Mouse (Mus musculus): ENCODE results near the gene Tmem253. TPM values are rescaled to one million over a fixed set of nuclear protein-coding genes. Genes with fewer than 3 reads are reported as not detected.

The Tmem253 gene
- polyA plus RNA-seq, 1 experiment, result not detected

DNA sequence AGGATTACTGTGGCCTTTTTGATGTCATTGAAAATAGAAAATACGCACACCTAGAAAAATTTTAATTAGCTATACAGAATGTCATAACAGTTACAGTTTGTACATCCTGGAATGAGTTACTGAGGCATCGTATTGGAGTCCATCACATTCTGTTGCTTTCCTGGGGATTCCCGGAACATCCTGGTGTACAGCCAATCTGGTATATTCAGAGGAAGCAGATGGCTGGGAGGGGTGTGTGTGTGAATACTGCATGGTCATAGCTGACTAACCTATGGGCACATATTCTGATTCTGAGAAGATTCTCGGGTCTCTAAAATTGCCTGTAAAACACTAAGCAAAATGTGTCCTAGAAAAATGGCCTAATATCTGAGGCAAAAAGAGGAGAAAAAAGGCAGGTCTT, 3.4 kb upstream of the Tmem253 start:
- H3K9me3 ChIP-seq (ENCODE audit: control insufficient read depth, low read length), result no peaks in the 10 kb centered on the region
- peaks cover 39% of the 10 kb centered on the region for H3K4me1 ChIP-seq (ENCODE audit: control insufficient read depth)
- TF ChIP-seq GATA1 (IDR thresholded peaks at IDR 0.05; ENCODE audit: low read length) (no peak), TAL1 (IDR thresholded peaks at IDR 0.05; ENCODE audit: low read length) (no peak)
- peaks cover 6% of the 10 kb centered on the region for H3K27me3 ChIP-seq (ENCODE audit: control insufficient read depth)
- H3K36me3 ChIP-seq (ENCODE audit: control insufficient read depth), result peaks cover 24% of the 10 kb centered on the region
- H3K4me3 ChIP-seq (replicated peaks), result no peak overlapping the region

DNA sequence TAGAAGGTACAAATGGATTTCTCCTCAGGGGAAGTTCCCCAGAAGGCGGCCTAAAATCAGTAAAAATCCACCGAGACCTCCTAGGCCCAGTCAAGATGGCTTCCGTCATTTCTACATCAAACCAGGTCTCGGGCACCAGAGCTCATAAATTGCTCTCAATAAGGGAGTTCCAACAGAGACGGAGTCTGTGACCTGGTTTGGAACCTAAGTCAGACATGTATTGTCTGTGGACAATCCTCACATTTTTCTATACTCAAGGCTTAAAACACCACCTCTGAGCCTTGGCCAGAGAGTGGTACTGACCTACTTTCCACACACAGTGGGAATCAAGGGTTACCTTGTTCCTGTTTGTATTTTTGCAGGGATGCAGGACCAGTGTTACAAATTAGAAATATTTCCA, 2.9 kb upstream of the Tmem253 start:
- Histone ChIP-seq H3K4me3 (replicated peaks) (no peak overlapping the region), H3K36me3 (ENCODE audit: control insufficient read depth) (peaks cover 21% of the 10 kb centered on the region), H3K9me3 (ENCODE audit: control insufficient read depth, low read length) (no peaks in the 10 kb centered on the region), H3K27me3 (ENCODE audit: control insufficient read depth) (peaks cover 6% of the 10 kb centered on the region), H3K4me1 (ENCODE audit: control insufficient read depth) (peaks cover 40% of the 10 kb centered on the region)
- TF ChIP-seq GATA1 (IDR thresholded peaks at IDR 0.05; ENCODE audit: low read length), result no peak
- no peak for TF ChIP-seq TAL1 (IDR thresholded peaks at IDR 0.05; ENCODE audit: low read length)

DNA sequence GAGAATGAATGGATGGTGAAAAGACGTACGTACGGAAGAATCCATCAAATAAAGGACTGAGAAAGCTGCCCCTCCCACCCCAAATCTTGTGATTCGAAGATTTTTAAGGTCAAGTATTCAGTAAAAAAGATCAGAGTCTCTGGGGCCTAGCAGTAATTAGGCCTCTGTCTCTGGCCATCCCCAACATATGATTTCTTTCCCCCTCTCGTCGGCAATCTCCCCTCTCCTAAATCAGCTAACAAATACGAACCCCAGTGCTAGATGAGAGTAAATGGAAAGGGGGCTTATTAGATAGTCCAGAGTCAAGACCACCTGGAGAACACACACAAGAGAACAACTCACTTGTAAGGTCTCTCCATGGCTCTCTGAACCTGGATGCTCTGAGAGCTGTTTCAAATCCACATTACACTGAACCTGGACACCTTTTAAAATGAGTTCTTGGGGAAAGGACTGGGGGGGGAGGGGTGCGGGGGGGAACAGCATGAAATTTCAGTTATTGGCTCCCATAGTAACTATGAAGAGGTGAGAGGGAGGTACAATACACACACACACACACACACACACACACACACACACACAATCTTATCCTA, 2.3 kb upstream of the Tmem253 start:
- Histone ChIP-seq H3K27me3 (ENCODE audit: control insufficient read depth) (peaks cover 6% of the 10 kb centered on the region), H3K9me3 (ENCODE audit: control insufficient read depth, low read length) (no peaks in the 10 kb centered on the region), H3K4me3 (replicated peaks) (no peak overlapping the region), H3K4me1 (ENCODE audit: control insufficient read depth) (peaks cover 40% of the 10 kb centered on the region), H3K36me3 (ENCODE audit: control insufficient read depth) (peaks cover 20% of the 10 kb centered on the region)
- TF ChIP-seq TAL1 (IDR thresholded peaks at IDR 0.05; ENCODE audit: low read length), result no peak
- no peak for TF ChIP-seq GATA1 (IDR thresholded peaks at IDR 0.05; ENCODE audit: low read length)

DNA sequence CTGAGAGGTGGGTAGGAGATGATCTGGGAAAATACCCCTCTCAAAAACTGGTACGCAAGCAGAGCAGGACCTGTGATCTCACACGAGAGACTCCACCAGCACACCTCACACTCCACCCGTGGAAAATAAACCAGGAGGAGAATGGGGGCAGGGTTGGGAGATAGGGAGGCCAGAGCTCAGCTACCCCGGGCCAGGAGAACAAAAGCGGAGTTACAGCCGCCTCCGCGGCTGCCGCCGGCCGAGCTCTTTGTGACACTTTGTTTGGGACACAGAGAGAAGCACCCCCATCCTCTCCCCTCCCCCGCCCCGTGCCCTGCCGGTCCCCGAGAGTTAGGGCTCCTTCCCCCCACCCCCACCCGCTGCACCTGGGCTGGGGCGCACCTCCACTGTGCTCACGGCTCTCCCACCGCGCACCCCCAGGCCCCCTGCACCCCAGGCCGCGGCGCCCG, 1.7 kb upstream of the Tmem253 start:
- Histone ChIP-seq H3K27me3 (ENCODE audit: control insufficient read depth) (peaks cover 6% of the 10 kb centered on the region), H3K36me3 (ENCODE audit: control insufficient read depth) (peaks cover 20% of the 10 kb centered on the region), H3K4me1 (ENCODE audit: control insufficient read depth) (peaks cover 44% of the 10 kb centered on the region), H3K4me3 (replicated peaks) (peak overlapping the region; percentile 40), H3K9me3 (ENCODE audit: control insufficient read depth, low read length) (no peaks in the 10 kb centered on the region)
- TF ChIP-seq GATA1 (IDR thresholded peaks at IDR 0.05; ENCODE audit: low read length) (no peak), TAL1 (IDR thresholded peaks at IDR 0.05; ENCODE audit: low read length) (no peak)

DNA sequence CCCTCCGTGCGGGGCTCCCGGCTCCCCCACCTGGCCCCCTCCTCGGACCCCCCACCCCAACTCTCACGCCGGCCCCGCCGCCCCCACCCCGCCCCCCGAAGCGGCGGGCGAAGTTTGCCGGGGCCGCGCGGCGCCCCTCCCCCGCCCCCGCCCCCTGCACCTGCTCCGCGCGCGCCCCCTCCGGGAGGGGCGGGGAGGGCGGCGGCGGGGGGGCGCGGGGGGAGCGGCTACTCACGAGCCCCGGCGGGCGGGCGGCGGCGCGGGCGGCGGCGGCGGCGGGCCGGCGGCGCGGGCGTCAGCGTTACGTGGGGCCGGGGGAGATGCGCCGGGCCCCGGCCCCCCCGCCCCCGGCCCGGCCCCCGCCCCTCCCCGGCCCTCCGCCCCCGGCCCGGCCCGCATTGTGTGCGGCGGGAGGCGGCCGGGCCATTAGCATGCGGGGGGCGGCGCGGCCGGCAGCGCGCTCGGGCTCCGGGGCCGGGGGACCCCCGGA, 1.1 kb upstream of the Tmem253 start:
- Histone ChIP-seq H3K4me1 (ENCODE audit: control insufficient read depth) (peaks cover 44% of the 10 kb centered on the region), H3K4me3 (replicated peaks) (peak overlapping the region; percentile 64), H3K9me3 (ENCODE audit: control insufficient read depth, low read length) (no peaks in the 10 kb centered on the region), H3K27me3 (ENCODE audit: control insufficient read depth) (peaks cover 6% of the 10 kb centered on the region), H3K36me3 (ENCODE audit: control insufficient read depth) (peaks cover 15% of the 10 kb centered on the region)
- TF ChIP-seq TAL1 (IDR thresholded peaks at IDR 0.05; ENCODE audit: low read length), result no peak

DNA sequence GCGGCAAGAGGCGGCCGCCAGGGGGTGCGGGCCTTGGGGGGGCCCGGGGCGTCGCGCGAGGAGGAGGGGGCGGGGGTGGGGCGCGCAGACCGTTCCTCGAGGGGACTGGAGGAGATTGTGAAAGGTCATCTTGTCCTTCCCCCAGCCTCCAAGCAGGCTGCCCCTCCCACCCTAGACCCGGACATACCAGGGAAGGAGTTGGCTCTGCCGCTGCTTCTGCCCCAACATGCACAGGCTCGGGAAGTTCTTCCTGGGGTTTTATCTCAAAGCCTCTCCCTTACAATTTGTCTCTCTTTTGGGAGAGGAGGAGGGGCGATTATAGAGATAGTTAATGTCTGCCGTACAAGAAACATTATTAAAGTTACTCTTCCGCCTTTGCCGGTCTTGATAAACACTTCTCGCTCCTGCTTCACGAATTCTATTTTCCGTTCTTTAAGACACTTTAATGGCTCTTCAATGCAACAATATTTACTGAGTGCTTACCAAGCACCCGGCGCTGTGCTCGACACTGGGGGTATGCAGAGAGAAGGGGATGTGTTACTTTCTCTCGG, 622 bp upstream of the Tmem253 start:
- Histone ChIP-seq H3K9me3 (ENCODE audit: control insufficient read depth, low read length) (no peaks in the 10 kb centered on the region), H3K27me3 (ENCODE audit: control insufficient read depth) (peaks cover 6% of the 10 kb centered on the region), H3K4me1 (ENCODE audit: control insufficient read depth) (peaks cover 47% of the 10 kb centered on the region), H3K4me3 (replicated peaks) (peak overlapping the region; percentile 64), H3K36me3 (ENCODE audit: control insufficient read depth) (peaks cover 12% of the 10 kb centered on the region)
- TF ChIP-seq TAL1 (IDR thresholded peaks at IDR 0.05; ENCODE audit: low read length) (no peak), GATA1 (IDR thresholded peaks at IDR 0.05; ENCODE audit: low read length) (no peak)

DNA sequence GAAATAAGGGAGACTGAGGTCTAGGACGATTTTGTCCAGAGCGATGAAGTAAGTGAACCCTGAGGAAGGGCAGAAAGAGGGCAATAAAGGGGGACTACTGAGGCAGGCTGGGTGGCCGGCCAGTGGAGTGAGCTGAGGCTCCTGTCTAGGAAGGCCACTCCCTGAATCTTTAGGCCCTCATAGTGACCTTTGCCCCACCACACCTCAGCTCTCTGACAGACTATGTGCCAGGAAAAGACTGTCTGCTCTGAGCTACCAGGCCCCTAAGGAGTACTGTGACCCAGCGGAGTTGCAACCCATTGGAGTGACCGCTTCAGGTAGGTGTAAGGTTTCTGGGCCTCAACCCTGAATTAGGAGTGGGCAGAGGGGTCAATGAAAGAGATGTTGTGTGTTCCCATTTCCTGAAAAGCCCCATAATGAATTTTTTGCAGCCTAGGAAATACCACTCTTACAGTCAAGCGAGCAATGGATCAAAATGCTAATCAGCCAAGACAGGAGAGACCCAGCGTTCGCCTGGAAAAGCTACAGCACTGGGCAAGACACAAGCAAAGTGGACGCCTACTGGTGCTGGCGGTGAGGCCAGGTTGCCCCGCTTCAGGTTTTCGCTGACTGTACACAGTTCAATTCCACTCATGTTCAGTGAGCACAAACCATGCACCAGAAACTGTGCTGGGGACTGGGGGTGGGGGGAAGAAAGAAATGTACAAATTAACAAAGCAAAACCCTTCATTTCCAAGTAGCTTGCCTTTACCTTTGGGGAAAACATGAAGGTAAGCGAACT, 1.4 kb downstream of the Tmem253 start:
- Histone ChIP-seq H3K4me3 (replicated peaks) (no peak overlapping the region), H3K4me1 (ENCODE audit: control insufficient read depth) (peaks cover 61% of the 10 kb centered on the region), H3K9me3 (ENCODE audit: control insufficient read depth, low read length) (no peaks in the 10 kb centered on the region), H3K36me3 (ENCODE audit: control insufficient read depth) (peaks cover 12% of the 10 kb centered on the region), H3K27me3 (ENCODE audit: control insufficient read depth) (peaks cover 6% of the 10 kb centered on the region)
- TF ChIP-seq GATA1 (IDR thresholded peaks at IDR 0.05; ENCODE audit: low read length) (no peak), TAL1 (IDR thresholded peaks at IDR 0.05; ENCODE audit: low read length) (no peak)

DNA sequence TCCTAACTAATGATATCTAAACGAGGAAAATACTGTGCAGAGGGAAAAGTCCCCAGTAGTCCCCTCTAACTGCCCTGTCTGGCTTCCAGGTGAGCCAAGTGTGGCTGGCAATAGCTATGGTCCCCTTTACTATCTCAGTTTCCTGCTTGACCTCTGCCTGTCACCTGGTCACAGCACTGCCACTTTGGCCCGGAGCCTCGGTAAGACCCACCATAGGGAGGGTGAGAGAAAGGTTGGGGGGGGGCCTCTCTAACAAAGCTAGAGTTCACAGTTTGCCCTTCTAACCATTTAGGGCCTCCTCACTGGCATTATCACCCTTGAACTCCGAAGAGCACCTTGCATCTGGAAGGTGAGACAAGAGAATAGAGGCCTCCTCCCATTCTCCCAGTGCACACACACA, 2.2 kb downstream of the Tmem253 start:
- H3K9me3 ChIP-seq (ENCODE audit: control insufficient read depth, low read length), result no peaks in the 10 kb centered on the region
- peaks cover 6% of the 10 kb centered on the region for H3K27me3 ChIP-seq (ENCODE audit: control insufficient read depth)
- no peak overlapping the region for H3K4me3 ChIP-seq (replicated peaks)
- peaks cover 70% of the 10 kb centered on the region for H3K4me1 ChIP-seq (ENCODE audit: control insufficient read depth)
- no peak for TF ChIP-seq TAL1 (IDR thresholded peaks at IDR 0.05; ENCODE audit: low read length)
- H3K36me3 ChIP-seq (ENCODE audit: control insufficient read depth), result peaks cover 12% of the 10 kb centered on the region

Data from erythroblast, embryonic 14.5 days (primary cell).